Mouse (Mus musculus) cerebellum, adult 2 months (tissue): ENCODE measurements around the gene Crat.

Experiments used
- CTCF ChIP-seq: fragments of 200-500 bp; IDR thresholded peaks from 2 replicates; pipeline ENCODE4 v1.5.1; 2011; ENCODE audit warnings: low read depth, mild to moderate bottlenecking, control low read depth, low read length, moderate library complexity, borderline replicate concordance; ENCODE audit not compliant: insufficient read depth
- POLR2A ChIP-seq: fragments of 200-500 bp; IDR thresholded peaks from 2 replicates; pipeline ENCODE4 v1.6.1; 2011; ENCODE audit warnings: low read length, control low read depth, borderline replicate concordance; ENCODE audit not compliant: insufficient read depth

- TF ChIP-seq CTCF (no peak), POLR2A (no peak)
Observed at GRCm38 (mm10) chr2:30403870-30404269, 11.7 kb downstream of the Crat start.
